Mouse (Mus musculus): ENCODE results near the gene Psmb8.
"Not testable (repeated sequence)": the region's sequence is repeated elsewhere in the genome, so short reads cannot be mapped to it uniquely, and the experiment has no call there.

The Psmb8 gene

GRCm38 (mm10) chr17:34211746-34212365 is 14.3 kb downstream of the Psmb8 start:
- no peak for DNase-seq (ENCODE audit: low spot score in 2 of 2)

- DNase-seq (ENCODE audit: low spot score in 2 of 2) = no peak
Measured at GRCm38 (mm10) chr17:34213936-34214335, 16.4 kb downstream of the Psmb8 start.

DNA sequence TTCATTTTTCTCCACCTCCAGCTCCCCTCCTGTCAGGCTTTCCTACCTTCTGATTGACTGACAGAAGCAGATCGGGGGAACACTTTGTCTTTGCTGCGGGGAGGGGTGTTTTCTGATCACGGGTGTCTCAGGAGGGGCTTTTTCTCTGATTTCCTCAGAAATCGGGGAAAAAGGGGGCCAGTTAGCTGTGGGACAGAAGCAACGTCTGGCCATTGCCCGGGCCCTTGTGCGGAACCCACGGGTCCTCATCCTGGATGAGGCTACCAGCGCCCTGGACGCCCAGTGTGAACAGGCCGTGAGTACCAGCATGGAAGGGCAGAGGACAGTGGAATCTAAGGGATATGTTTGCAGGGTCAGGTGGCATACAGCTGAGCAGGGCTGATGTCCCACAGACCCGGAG is 17.7 kb downstream of the Psmb8 start:
- no peak for DNase-seq (ENCODE audit: low spot score in 2 of 2)

GRCm38 (mm10) chr17:34217216-34217928 is 19.9 kb downstream of the Psmb8 start:
- no peak for DNase-seq (ENCODE audit: low spot score in 2 of 2)

DNA sequence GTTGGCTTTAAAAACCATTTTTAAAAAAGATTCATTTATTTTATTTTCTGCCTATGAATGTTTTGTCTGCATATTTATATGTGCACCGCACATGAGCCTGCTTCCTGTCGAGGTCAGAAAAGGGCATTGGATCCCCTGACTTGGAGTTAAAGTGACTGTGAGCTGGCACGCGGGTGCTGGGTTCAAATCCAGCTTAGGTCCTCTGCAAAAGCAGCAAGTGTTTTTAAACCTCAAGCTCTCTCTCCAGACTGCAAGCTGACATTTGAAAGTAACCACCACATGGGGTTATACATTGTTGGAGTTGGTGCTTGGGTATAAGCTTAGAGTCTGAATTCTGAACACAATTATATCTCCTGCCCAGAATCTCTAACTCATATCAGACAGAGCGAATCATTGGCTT is 20.5 kb downstream of the Psmb8 start:
- no peak for DNase-seq (ENCODE audit: low spot score in 2 of 2)

DNA sequence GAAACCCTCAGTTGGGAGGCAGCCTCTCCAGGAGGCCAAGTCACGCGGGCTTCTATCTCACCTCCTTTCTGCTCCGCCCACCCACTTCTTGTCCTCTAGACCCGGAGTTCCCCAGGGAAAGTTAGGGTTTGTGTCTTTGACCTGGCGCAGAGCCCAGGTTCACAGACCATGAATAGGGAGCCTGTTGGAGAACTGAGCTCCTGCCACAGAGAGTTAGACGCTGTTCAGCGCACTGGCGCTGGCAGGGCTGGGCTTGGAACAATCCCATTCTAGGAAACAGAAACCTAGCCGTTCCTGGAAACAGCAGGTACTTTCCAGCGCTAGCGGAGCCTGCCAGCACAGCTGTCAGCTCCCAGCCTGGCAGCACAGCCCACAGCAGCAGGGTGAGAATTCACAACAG is 21.2 kb downstream of the Psmb8 start:
- DNase-seq (ENCODE audit: low spot score in 2 of 2) = peak; percentile 89 to 90

DNA sequence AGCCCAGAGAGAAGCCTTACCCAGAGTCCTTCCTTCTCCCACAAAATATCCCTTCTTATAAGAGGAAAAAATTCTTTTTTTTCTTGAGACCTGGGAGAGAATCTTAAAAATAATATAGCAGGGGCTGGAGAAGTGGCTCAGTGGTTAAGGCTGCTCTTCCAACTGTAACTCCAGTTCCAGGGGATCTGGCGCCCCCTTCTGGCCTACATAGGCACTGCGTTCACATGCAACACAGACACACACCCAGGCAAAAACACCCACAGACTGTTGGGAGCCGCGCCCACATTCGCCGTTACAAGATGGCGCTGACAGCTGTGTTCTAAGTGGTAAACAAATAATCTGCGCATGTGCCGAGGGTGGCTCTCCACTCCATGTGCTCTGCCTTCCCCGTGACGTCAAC is 21.6 kb downstream of the Psmb8 start:
- DNase-seq (ENCODE audit: low spot score in 2 of 2) = peak in 1 of 2 experiments; percentile 54

DNA sequence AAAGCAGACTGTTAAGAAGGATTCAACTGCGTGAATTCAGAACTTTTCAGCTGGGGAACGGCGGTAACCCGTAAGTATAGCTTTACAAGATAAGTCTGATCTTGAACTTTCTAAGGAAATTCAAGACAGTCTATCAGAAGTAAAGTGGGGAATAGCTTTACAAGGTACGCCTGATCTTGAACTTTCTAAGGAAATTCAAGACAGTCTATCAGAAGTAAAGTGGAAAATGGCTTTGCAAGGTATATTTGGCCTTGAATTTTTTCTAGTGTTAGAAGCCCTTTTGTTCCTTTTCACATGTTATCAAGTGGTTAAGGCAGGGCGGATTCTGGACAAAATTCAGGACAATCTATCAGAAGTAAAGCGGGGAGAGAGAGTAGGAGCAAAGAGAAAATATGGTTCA is 22.3 kb downstream of the Psmb8 start:
- peak; percentile 73 to 76 for DNase-seq (ENCODE audit: low spot score in 2 of 2)

DNA sequence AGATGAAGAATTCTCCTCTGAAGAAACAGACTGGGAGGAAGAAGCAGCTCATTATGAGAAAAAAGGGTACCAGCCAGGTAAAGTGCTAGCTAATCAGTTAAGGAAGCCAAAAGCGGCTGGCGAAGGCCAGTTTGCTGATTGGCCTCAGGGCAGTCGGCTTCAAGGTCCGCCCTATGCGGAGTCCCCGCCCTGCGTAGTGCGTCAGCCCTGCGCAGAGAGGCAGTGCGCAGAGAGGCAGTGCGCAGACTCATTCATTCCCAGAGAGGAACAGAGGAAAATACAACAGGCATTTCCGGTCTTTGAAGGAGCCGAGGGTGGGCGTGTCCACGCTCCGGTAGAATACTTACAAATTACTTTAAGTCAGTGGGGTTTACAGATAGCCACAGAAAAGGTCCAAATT is 22.9 kb downstream of the Psmb8 start:
- DNase-seq (ENCODE audit: low spot score in 2 of 2) = not testable (repeated sequence)

DNA sequence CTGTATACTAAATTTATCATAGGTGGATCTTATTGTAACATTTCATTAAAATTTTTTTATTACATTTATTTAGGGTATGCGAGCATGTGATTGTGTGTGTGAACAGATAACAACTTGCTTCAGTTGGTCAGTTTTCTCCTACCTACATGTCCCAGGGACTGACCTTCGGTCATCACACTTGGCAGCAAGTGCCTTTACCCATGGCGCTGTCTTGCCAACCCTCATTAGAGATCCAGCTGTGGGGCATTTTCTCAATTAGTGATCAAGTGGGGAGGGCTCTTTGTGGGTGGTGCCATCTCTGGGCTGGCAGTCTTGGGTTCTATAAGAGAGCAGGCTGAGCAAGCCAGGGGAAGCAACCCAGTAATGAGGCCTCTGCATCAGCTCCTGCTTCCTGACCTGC is 27.3 kb downstream of the Psmb8 start:
- DNase-seq (ENCODE audit: low spot score in 2 of 2) = no peak

DNA sequence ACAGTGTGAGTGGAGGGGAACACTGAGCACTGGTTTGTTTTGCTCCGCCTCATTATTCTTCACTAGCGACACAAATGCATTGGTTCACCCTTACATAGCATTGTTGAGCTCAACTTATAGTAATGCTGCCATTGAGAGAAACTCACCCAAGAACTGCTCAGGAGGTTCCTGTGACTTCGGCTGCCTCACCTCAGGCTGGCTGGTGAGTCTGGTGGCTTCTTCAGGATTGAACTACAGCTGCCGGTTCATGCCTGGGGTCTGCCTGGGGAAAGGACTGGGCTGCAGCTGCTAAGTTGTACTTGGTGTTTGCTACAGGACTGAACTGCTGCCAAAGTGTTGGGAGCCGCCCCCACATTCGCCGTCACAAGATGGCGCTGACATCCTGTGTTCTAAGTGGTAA is 27.9 kb downstream of the Psmb8 start:
- DNase-seq (ENCODE audit: low spot score in 2 of 2) = no peak

GRCm38 (mm10) chr17:34225911-34226310 is 28.4 kb downstream of the Psmb8 start:
- DNase-seq (ENCODE audit: low spot score in 2 of 2) = not testable (repeated sequence)

- DNase-seq (ENCODE audit: low spot score in 2 of 2) = peak in 1 of 2 experiments; percentile 36
Measured at GRCm38 (mm10) chr17:34230971-34231370, 33.5 kb downstream of the Psmb8 start.

DNA sequence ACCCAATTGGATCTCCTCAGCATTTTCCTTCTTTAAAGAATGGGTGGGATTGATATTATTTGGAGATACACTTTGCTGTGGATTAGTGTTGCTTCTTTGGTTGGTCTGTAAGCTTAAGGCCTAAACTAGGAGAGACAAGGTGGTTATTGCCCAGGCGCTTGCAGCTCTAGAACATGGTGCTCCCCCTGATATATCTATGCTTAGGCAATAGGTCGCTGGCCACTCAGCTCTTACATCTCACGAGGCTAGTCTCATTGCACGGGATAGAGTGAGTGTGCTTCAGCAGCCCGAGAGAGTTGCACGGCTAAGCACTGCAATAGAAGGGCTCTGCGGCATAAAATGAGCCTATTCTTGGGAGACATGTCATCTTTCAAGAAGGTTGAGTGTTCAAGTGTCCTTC is 34.5 kb downstream of the Psmb8 start:
- DNase-seq (ENCODE audit: low spot score in 2 of 2) = not testable (repeated sequence)

DNA sequence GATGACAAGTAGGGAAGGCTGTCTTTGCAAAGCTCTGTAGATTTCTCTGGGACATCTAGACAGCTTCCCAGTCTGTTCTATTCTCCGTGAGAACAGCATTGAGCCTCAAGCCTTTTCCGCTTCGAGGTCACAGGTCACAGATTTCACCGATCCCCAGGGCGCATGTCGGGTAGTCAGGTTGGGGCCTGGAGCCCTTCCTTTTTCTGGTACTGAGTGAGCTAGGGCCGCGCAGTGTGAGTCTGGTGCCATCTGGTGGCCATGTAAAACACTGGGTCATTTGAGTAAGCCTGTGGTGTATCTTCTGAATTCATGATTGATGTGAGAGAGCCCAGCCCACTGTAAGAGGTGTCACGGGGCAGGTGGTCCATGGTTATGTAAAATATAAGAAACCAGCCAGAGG is 37.4 kb downstream of the Psmb8 start:
- DNase-seq (ENCODE audit: low spot score in 2 of 2) = peak; percentile 75 to 85

- DNase-seq (ENCODE audit: low spot score in 2 of 2) = no peak
Measured at GRCm38 (mm10) chr17:34236691-34237090, 39.2 kb downstream of the Psmb8 start.

DNA sequence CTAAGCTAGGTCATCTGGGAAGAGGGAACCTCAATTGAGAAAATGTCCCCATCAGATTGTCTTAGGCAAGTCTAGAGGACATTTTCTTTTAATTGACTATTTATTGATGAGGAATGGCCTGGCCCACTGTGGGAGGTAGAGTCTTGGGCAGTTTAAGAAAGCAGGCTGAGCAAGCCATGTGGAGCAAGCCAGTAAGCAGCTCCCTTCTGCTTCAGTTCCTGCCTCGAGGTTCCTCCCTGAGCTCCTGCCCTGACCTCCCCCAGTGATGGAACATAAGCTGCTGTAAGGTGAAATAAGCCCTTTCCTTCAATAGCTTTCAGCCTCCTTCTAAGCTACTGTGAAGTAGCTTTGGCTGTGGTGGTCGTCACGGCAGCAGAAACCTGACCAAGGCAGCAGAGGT is 40.2 kb downstream of the Psmb8 start:
- no peak for DNase-seq (ENCODE audit: low spot score in 2 of 2)

DNA sequence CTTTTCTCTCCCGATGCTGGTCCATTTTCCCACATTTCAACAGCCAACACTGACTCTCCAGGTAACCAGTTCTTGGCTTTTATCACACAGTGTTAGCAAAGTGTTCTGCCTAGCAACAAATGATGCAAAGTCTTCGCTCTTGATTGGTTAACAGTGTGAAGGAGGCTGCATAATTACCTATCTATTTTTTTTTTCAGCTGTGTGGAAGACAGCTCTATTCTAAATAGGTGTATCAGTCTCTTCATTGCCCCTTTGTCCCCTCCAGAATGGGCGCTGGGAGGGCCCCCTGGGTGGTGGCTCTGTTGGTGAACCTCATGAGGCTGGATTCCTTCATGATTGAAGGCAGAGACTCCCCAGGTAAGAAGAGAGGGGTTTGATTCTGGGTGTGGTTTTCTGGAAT is 41.2 kb downstream of the Psmb8 start, which contains the start of gene H2-Ob:
Gene H2-Ob, plus strand, starts transcription at position 198 of the 400 bp plus-strand sequence.
- peak; percentile 47 to 57 for DNase-seq (ENCODE audit: low spot score in 2 of 2)

- DNase-seq (ENCODE audit: low spot score in 2 of 2) = peak in 1 of 2 experiments; percentile 34
Measured at GRCm38 (mm10) chr17:34239601-34240041, 42.1 kb downstream of the Psmb8 start.

GRCm38 (mm10) chr17:34240366-34240765 is 42.8 kb downstream of the Psmb8 start:
- no peak for DNase-seq (ENCODE audit: low spot score in 2 of 2)

GRCm38 (mm10) chr17:34240916-34241315 is 43.4 kb downstream of the Psmb8 start:
- DNase-seq (ENCODE audit: low spot score in 2 of 2) = no peak

DNA sequence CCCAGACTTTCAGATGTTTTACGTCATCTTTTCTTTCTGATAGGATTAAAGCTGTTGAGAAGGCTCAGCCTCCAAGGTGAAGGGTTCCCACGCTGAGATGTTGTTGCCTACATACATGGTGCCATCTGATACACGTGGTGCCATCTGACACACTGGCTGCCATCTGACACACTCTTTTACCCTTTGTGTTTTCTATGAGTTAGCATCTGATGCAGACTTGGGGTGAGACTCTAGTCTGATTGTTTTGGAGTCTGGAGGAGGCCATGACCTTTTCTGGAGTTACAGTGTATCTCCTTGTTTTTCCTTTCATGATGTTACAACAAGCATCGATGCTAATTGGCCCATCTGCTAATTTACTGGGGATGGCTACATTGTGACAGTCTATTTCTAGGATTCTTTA is 47.1 kb downstream of the Psmb8 start:
- no peak for DNase-seq (ENCODE audit: low spot score in 2 of 2)

GRCm38 (mm10) chr17:34247047-34247446 is 49.5 kb downstream of the Psmb8 start:
- no peak for DNase-seq (ENCODE audit: low spot score in 2 of 2)

All from heart, adult 9 months (tissue).